Mouse (Mus musculus): ENCODE results near the gene Birc3. TPM values are rescaled to one million over a fixed set of nuclear protein-coding genes. Genes with fewer than 3 reads are reported as not detected.

The Birc3 gene
- polyA plus RNA-seq (2014; fragmentation: Illumina TruSeq; extraction: RNeasy Lipid Tissue Mini Kit (QIAGEN cat#74804); ENCODE audit: low read depth, low replicate concordance) = 6.9 TPM

GRCm38 (mm10) chr9:7872775-7873439, at the start of gene Birc3:
Birc3 (minus strand) TSS chr9:7873186.

GRCm38 (mm10) chr9:7836905-7837805, 35.8 kb downstream of the Birc3 start, which contains the start of gene Birc2:
Birc2 (minus strand) TSS chr9:7837064.

Other genes starting within 250 kb of the Birc3 start
- not detected for gene Mmp20, start 245.0 kb downstream of the Birc3 start, polyA plus RNA-seq (2014; fragmentation: Illumina TruSeq; extraction: RNeasy Lipid Tissue Mini Kit (QIAGEN cat#74804); ENCODE audit: low read depth, low replicate concordance)
- 0.34 TPM for gene Mmp7, start 181.1 kb downstream of the Birc3 start, polyA plus RNA-seq (2014; fragmentation: Illumina TruSeq; extraction: RNeasy Lipid Tissue Mini Kit (QIAGEN cat#74804); ENCODE audit: low read depth, low replicate concordance)
- 65.1 TPM for gene Tmem123, start 109.1 kb downstream of the Birc3 start, polyA plus RNA-seq (2014; fragmentation: Illumina TruSeq; extraction: RNeasy Lipid Tissue Mini Kit (QIAGEN cat#74804); ENCODE audit: low read depth, low replicate concordance)
- 160 TPM for gene Birc2, start 36.1 kb downstream of the Birc3 start, polyA plus RNA-seq (2014; fragmentation: Illumina TruSeq; extraction: RNeasy Lipid Tissue Mini Kit (QIAGEN cat#74804); ENCODE audit: low read depth, low replicate concordance)
- gene Yap1, start 131.4 kb upstream of the Birc3 start, polyA plus RNA-seq (2014; fragmentation: Illumina TruSeq; extraction: RNeasy Lipid Tissue Mini Kit (QIAGEN cat#74804); ENCODE audit: low read depth, low replicate concordance) = 87.5 TPM
- gene Cfap300, start 169.6 kb upstream of the Birc3 start, polyA plus RNA-seq (2014; fragmentation: Illumina TruSeq; extraction: RNeasy Lipid Tissue Mini Kit (QIAGEN cat#74804); ENCODE audit: low read depth, low replicate concordance) = 153 TPM

All from testis, adult 10 weeks (tissue).